In the genomic region with DNA sequence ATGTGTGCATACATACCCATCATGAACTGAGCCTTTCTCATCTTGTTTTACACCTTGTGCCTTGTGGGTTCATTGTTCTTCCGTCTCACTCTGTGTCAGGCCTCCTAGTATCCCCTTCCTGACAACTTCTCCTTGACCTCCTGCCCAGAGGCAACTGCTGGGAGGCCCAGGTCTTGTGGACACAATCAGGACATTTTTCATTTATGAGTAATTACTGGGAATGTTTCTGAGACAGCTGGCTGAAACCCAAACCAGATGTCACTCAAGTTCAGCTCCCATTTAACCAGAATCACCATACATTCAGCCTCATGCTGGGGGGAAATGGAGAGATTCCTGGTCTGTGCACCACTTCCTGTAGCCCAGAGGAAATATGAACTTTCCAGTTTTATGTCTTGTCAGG, we compare ENCODE assay signal across 25 mouse cellular contexts.
DNase-seq lines count a peak whose midpoint lies in the region; ATAC-seq and TF ChIP-seq lines count a peak whose summit lies in the region.
"Had no signal": no experiment of that assay in that cellular context is flagged by ENCODE, and none has a peak within 500 bp of the region (broad histone marks: within the 10 kb centered on the region; RNA-seq: fewer than 3 reads in every experiment).

No protein-coding gene starts in this region.

- H3K9ac ChIP-seq in hindbrain, embryonic 11.5 days (ENCODE audit: low read depth, low read length): no peak overlapping the region
- H3K9ac ChIP-seq in lung, embryonic 14.5 days: no peak overlapping the region
- H3K9ac ChIP-seq: embryonic facial prominence, embryonic 15.5 days; heart, embryonic 15.5 days; hindbrain, embryonic 13.5 days had no signal

- H3K27ac ChIP-seq in hindbrain, embryonic 10.5 days: peak overlapping the region; percentile 12; the same call in 1 of the 2 replicates
- H3K27ac ChIP-seq in hindbrain, embryonic 11.5 days (ENCODE audit: low read depth, low read length): no peak overlapping the region
- no peak overlapping the region for H3K27ac ChIP-seq in lung, embryonic 14.5 days (ENCODE audit: low read depth)
- H3K27ac ChIP-seq: embryonic facial prominence, embryonic 15.5 days; forebrain, embryonic 10.5 days; heart, embryonic 10.5 days; heart, embryonic 15.5 days; hindbrain, embryonic 13.5 days; hindbrain, postnatal 0 days had no signal

- no peaks in the 10 kb centered on the region for H3K27me3 ChIP-seq in hindbrain, embryonic 10.5 days (ENCODE audit: insufficient read depth, poor library complexity, severe bottlenecking)
- no peaks in the 10 kb centered on the region for H3K27me3 ChIP-seq in hindbrain, embryonic 11.5 days (ENCODE audit: control insufficient read depth, insufficient read depth, low read length)
- H3K27me3 ChIP-seq in lung, embryonic 14.5 days (ENCODE audit: insufficient read depth, low read length): no peaks in the 10 kb centered on the region
- H3K27me3 ChIP-seq: embryonic facial prominence, embryonic 15.5 days; heart, embryonic 15.5 days; hindbrain, embryonic 13.5 days had no signal

- H3K36me3 ChIP-seq in hindbrain, embryonic 10.5 days: no peaks in the 10 kb centered on the region
- H3K36me3 ChIP-seq in hindbrain, embryonic 11.5 days (ENCODE audit: control insufficient read depth, insufficient read depth, low read length): no peaks in the 10 kb centered on the region
- no peaks in the 10 kb centered on the region for H3K36me3 ChIP-seq in lung, embryonic 14.5 days (ENCODE audit: insufficient read depth)
- H3K36me3 ChIP-seq: embryonic facial prominence, embryonic 15.5 days; forebrain, embryonic 10.5 days; heart, embryonic 10.5 days; heart, embryonic 15.5 days; hindbrain, embryonic 13.5 days had no signal

- H3K9me3 ChIP-seq in hindbrain, embryonic 10.5 days: no peaks in the 10 kb centered on the region
- no peaks in the 10 kb centered on the region for H3K9me3 ChIP-seq in hindbrain, embryonic 11.5 days (ENCODE audit: control insufficient read depth, low read length)
- H3K9me3 ChIP-seq in lung, embryonic 14.5 days (ENCODE audit: low read depth, low read length): no peaks in the 10 kb centered on the region
- H3K9me3 ChIP-seq: embryonic facial prominence, embryonic 15.5 days; forebrain, embryonic 10.5 days; heart, embryonic 10.5 days; heart, embryonic 15.5 days; hindbrain, embryonic 13.5 days had no signal

- WGBS in hindbrain, embryonic 10.5 days: 49% methylated on average over 1 of the region's 1 CpGs
- WGBS in hindbrain, embryonic 11.5 days: 48% methylated on average over 1 of the region's 1 CpGs
- 22% methylated on average over 1 of the region's 1 CpGs for WGBS in lung, embryonic 14.5 days

- intact Hi-C loops in heart, postnatal 25 days (cut with DNase I): no loop called here

- no peak overlapping the region for H3K4me3 ChIP-seq in hindbrain, embryonic 10.5 days
- H3K4me3 ChIP-seq in hindbrain, embryonic 11.5 days (ENCODE audit: low read depth, low read length): no peak overlapping the region
- H3K4me3 ChIP-seq in lung, embryonic 14.5 days (ENCODE audit: low read depth, low read length): no peak overlapping the region
- H3K4me3 ChIP-seq: embryonic facial prominence, embryonic 15.5 days; erythroblast, embryonic 14.5 days; forebrain, embryonic 10.5 days; heart, embryonic 10.5 days; heart, embryonic 15.5 days; hindbrain, embryonic 13.5 days had no signal

- no peak for DNase-seq in hindbrain, embryonic 10.5 days (ENCODE audit: low spot score)
- DNase-seq in hindbrain, embryonic 11.5 days (ENCODE audit: low spot score): no peak
- peak; percentile 39 for DNase-seq in lung, embryonic 14.5 days
- no peak for DNase-seq in lung, postnatal 4 days
- DNase-seq in NIH3T3 (ENCODE audit: low read depth): peak; percentile 61
- DNase-seq in forelimb bud, embryonic 11.5 days (ENCODE audit: low read depth, low spot score): peak; percentile 8
- no peak for DNase-seq in heart, postnatal 25 days (ENCODE audit: low spot score)
- no peak for DNase-seq in layer of hippocampus, adult 9-10 months (ENCODE audit: low spot score)
- DNase-seq: adrenal gland, adult 8-10 months; cerebellum, adult 11 months; cerebellum, adult 8-10 months; cerebellum, postnatal 14 days; gastrocnemius, postnatal 10 days; heart, adult 18-20 months; heart, postnatal 36 days; kidney, adult 8-10 months had no signal

- no peak overlapping the region for H3K4me2 ChIP-seq in hindbrain, embryonic 11.5 days (replicated peaks; ENCODE audit: low read depth, low read length)
- no peak overlapping the region for H3K4me2 ChIP-seq in lung, embryonic 14.5 days
- H3K4me2 ChIP-seq: embryonic facial prominence, embryonic 15.5 days; heart, embryonic 15.5 days; hindbrain, embryonic 13.5 days had no signal

- no peak for ATAC-seq in hindbrain, embryonic 11.5 days (ENCODE audit: low FRiP score)
- ATAC-seq in lung, embryonic 14.5 days (ENCODE audit: insufficient read depth): no peak
- ATAC-seq: forebrain, embryonic 14.5 days; hindbrain, postnatal 0 days; intestine, embryonic 16.5 days had no signal

- no peak for TF ChIP-seq CTCF in lung, embryonic 14.5 days (IDR thresholded peaks at IDR 0.05; ENCODE audit: low read depth)

- peaks cover 18% of the 10 kb centered on the region for H3K4me1 ChIP-seq in hindbrain, embryonic 10.5 days (replicated peaks)
- no peaks in the 10 kb centered on the region; the same call in 1 of the 2 replicates for H3K4me1 ChIP-seq in hindbrain, embryonic 11.5 days (replicated peaks; ENCODE audit: control insufficient read depth, insufficient read depth, low read length)
- no peaks in the 10 kb centered on the region for H3K4me1 ChIP-seq in lung, embryonic 14.5 days (ENCODE audit: insufficient read depth)
- H3K4me1 ChIP-seq: heart, embryonic 10.5 days had no signal

Comparison
In these comparisons a context has a peak if more than half of its experiments do, and no peak if none do; other contexts are left out.
1. DNase-seq: peak in lung, embryonic 14.5 days (single experiment), NIH3T3 (single experiment) and forelimb bud, embryonic 11.5 days (single experiment); none in hindbrain, embryonic 10.5 days (single experiment), hindbrain, embryonic 11.5 days (single experiment), lung, postnatal 4 days (0 of 2), heart, postnatal 25 days (single experiment) and layer of hippocampus, adult 9-10 months (single experiment).